ENCODE assay signal across 11 mouse cellular contexts in genomic region chr2:27415060-27415783, GRCm38 (mm10). TPM values are rescaled to one million over a fixed set of nuclear protein-coding genes. Genes with fewer than 3 reads are reported as not detected.
DNase-seq lines count a peak whose midpoint lies in the region; ATAC-seq and TF ChIP-seq lines count a peak whose summit lies in the region.
"Had no signal": no experiment of that assay in that cellular context is flagged by ENCODE, and none has a peak within 500 bp of the region (broad histone marks: within the 10 kb centered on the region; RNA-seq: fewer than 3 reads in every experiment).

No protein-coding gene starts in this region.

- H3K36me3 ChIP-seq in hindbrain, embryonic 10.5 days: 0 out of 2 replicates have a peak, but pooled peaks cover under 1% of the 10 kb centered on the region
- H3K36me3 ChIP-seq in hindbrain, postnatal 0 days (ENCODE audit: insufficient read depth, low read length): no peaks in the 10 kb centered on the region
- H3K36me3 ChIP-seq in thymus, adult 2 months (ENCODE audit: control insufficient read depth, insufficient read depth, low read length): no peaks in the 10 kb centered on the region
- H3K36me3 ChIP-seq in intestine, embryonic 15.5 days: no peaks in the 10 kb centered on the region
- H3K36me3 ChIP-seq in stomach, postnatal 0 days (ENCODE audit: control insufficient read depth, insufficient read depth, low read length): no peaks in the 10 kb centered on the region

- ATAC-seq in hindbrain, postnatal 0 days: no peak
- no peak for ATAC-seq in intestine, embryonic 15.5 days
- ATAC-seq in stomach, postnatal 0 days (ENCODE audit: low FRiP score, low TSS enrichment): no peak

- no peak for DNase-seq in hindbrain, embryonic 10.5 days (ENCODE audit: low spot score)
- DNase-seq in hindbrain, postnatal 0 days (ENCODE audit: low spot score): no peak
- no peak for DNase-seq in thymus, adult 2 months
- no peak for DNase-seq in thymus, postnatal 10 days (ENCODE audit: low spot score in 2 of 2)
- no peak for DNase-seq in stomach, postnatal 0 days (ENCODE audit: low spot score)
- DNase-seq in embryo, embryonic 9.5 days (ENCODE audit: extremely low spot score): no peak
- DNase-seq in kidney, postnatal 10 days: no peak
- DNase-seq: cerebellum, adult 11 months; kidney, adult 2 months had no signal

- H3K4me2 ChIP-seq in hindbrain, postnatal 0 days (ENCODE audit: low read depth, low read length): no peak overlapping the region
- peak overlapping the region; percentile 37 for H3K4me2 ChIP-seq in intestine, embryonic 15.5 days (replicated peaks)
- H3K4me2 ChIP-seq in stomach, postnatal 0 days (replicated peaks; ENCODE audit: low read depth): peak overlapping the region; percentile 14; the same call in 1 of the 2 replicates

- no peak for TF ChIP-seq EP300 in stomach, postnatal 0 days (optimal IDR thresholded peaks at IDR 0.05)

- no peak for TF ChIP-seq CTCF in hindbrain, postnatal 0 days (IDR thresholded peaks at IDR 0.05; ENCODE audit: low read depth)
- no peak for TF ChIP-seq CTCF in thymus, adult 2 months (IDR thresholded peaks at IDR 0.05; ENCODE audit: borderline replicate concordance, control insufficient read depth, extremely low read depth, insufficient read depth, low read length, poor library complexity)
- TF ChIP-seq CTCF in stomach, postnatal 0 days (IDR thresholded peaks at IDR 0.05; ENCODE audit: low read depth): no peak

- H3K4me3 ChIP-seq in hindbrain, embryonic 10.5 days: peak overlapping the region; percentile 32; the same call in 1 of the 2 replicates
- H3K4me3 ChIP-seq in hindbrain, postnatal 0 days (ENCODE audit: low read length): no peak overlapping the region
- H3K4me3 ChIP-seq in thymus, adult 2 months (ENCODE audit: control insufficient read depth, insufficient read depth, low read length): no peak overlapping the region
- H3K4me3 ChIP-seq in intestine, embryonic 15.5 days (replicated peaks): no peak overlapping the region
- H3K4me3 ChIP-seq in stomach, postnatal 0 days (ENCODE audit: low read depth, low read length): no peak overlapping the region

- WGBS in hindbrain, embryonic 10.5 days: 70% methylated on average over 11 of the region's 11 CpGs
- WGBS in hindbrain, postnatal 0 days: 76% methylated on average over 11 of the region's 11 CpGs
- 63% methylated on average over 11 of the region's 11 CpGs for WGBS in thymus, adult 2 months
- 50% methylated on average over 11 of the region's 11 CpGs for WGBS in intestine, embryonic 15.5 days
- WGBS in stomach, postnatal 0 days: 56% methylated on average over 11 of the region's 11 CpGs

- peak overlapping the region; percentile 89 for H3K27ac ChIP-seq in hindbrain, embryonic 10.5 days
- no peak overlapping the region for H3K27ac ChIP-seq in hindbrain, postnatal 0 days
- no peak overlapping the region for H3K27ac ChIP-seq in thymus, adult 2 months (ENCODE audit: control insufficient read depth, insufficient read depth, low read length)
- peak overlapping the region; percentile 73 for H3K27ac ChIP-seq in intestine, embryonic 15.5 days
- peak overlapping the region; percentile 65 for H3K27ac ChIP-seq in stomach, postnatal 0 days (replicated peaks)

- peaks cover 96% of the 10 kb centered on the region for H3K4me1 ChIP-seq in hindbrain, embryonic 10.5 days (replicated peaks)
- H3K4me1 ChIP-seq in hindbrain, postnatal 0 days (ENCODE audit: insufficient read depth, low read length): peaks cover 33% of the 10 kb centered on the region
- H3K4me1 ChIP-seq in thymus, adult 2 months (replicated peaks; ENCODE audit: control insufficient read depth, insufficient read depth, low read length): peaks cover 65% of the 10 kb centered on the region
- H3K4me1 ChIP-seq in intestine, embryonic 15.5 days (replicated peaks): peaks cover 88% of the 10 kb centered on the region
- peaks cover 17% of the 10 kb centered on the region for H3K4me1 ChIP-seq in stomach, postnatal 0 days (replicated peaks; ENCODE audit: control insufficient read depth, insufficient read depth)

- no peak overlapping the region for H3K9ac ChIP-seq in hindbrain, postnatal 0 days (replicated peaks; ENCODE audit: low read length)
- H3K9ac ChIP-seq in intestine, embryonic 15.5 days: no peak overlapping the region
- H3K9ac ChIP-seq in stomach, postnatal 0 days (ENCODE audit: low read length): no peak overlapping the region

- TF ChIP-seq POLR2A in thymus, adult 2 months (IDR thresholded peaks at IDR 0.05; ENCODE audit: control insufficient read depth, extremely low read depth, insufficient read depth, low read length, poor library complexity): 0 out of 2 replicates have a peak, but pooled peaks have one; percentile 24

- no peaks in the 10 kb centered on the region for H3K9me3 ChIP-seq in hindbrain, embryonic 10.5 days
- H3K9me3 ChIP-seq in hindbrain, postnatal 0 days (ENCODE audit: low read length): no peaks in the 10 kb centered on the region
- no peaks in the 10 kb centered on the region for H3K9me3 ChIP-seq in intestine, embryonic 15.5 days
- H3K9me3 ChIP-seq in stomach, postnatal 0 days (ENCODE audit: control insufficient read depth, low read length): no peaks in the 10 kb centered on the region

- H3K27me3 ChIP-seq in hindbrain, embryonic 10.5 days (ENCODE audit: insufficient read depth, poor library complexity, severe bottlenecking): no peaks in the 10 kb centered on the region
- H3K27me3 ChIP-seq in hindbrain, postnatal 0 days (ENCODE audit: insufficient read depth, low read length): no peaks in the 10 kb centered on the region
- H3K27me3 ChIP-seq in thymus, adult 2 months (ENCODE audit: control insufficient read depth, insufficient read depth, low read length): no peaks in the 10 kb centered on the region
- no peaks in the 10 kb centered on the region for H3K27me3 ChIP-seq in intestine, embryonic 15.5 days (replicated peaks)
- no peaks in the 10 kb centered on the region for H3K27me3 ChIP-seq in stomach, postnatal 0 days (ENCODE audit: control insufficient read depth, insufficient read depth, low read length)

RNA-seq across cellular contexts. Expression of gene Vav2, which starts 11.6 kb away (rescaled TPM):
- polyA plus RNA-seq in hindbrain, embryonic 10.5 days (2016; fragmentation: Nextera tagmentation; extraction: Ambion mirVana): 13.6 and 16.9 TPM in 2 replicates
- 38.4 and 44.9 TPM in 2 replicates for total RNA-seq in hindbrain, postnatal 0 days (2014; rRNA removed)
- polyA plus RNA-seq in hindbrain, postnatal 0 days (2015; fragmentation: Nextera tagmentation; extraction: Ambion mirVana): 8.2 TPM in 2 replicates
- 48.0 and 50.4 TPM in 2 replicates for polyA plus RNA-seq in thymus, adult 2 months (2012; rRNA removed)
- polyA plus RNA-seq in intestine, embryonic 15.5 days (2015; fragmentation: Nextera tagmentation; extraction: Ambion mirVana): 5.4 and 6.1 TPM in 2 replicates
- polyA plus RNA-seq in stomach, postnatal 0 days (2015; fragmentation: Nextera tagmentation; extraction: Ambion mirVana): 2.7 and 2.9 TPM in 2 replicates

RNA-seq across cellular contexts. Expression of gene Brd3os, which starts 26.9 kb away (rescaled TPM):
- 9.9 and 16.5 TPM in 2 replicates for polyA plus RNA-seq in hindbrain, embryonic 10.5 days (2016; fragmentation: Nextera tagmentation; extraction: Ambion mirVana)
- total RNA-seq in hindbrain, postnatal 0 days (2014; rRNA removed): 29.9 and 30.9 TPM in 2 replicates
- 34.1 and 39.7 TPM in 2 replicates for polyA plus RNA-seq in hindbrain, postnatal 0 days (2015; fragmentation: Nextera tagmentation; extraction: Ambion mirVana)
- polyA plus RNA-seq in thymus, adult 2 months (2012; rRNA removed): 1.9 and 2.0 TPM in 2 replicates
- 4.8 and 6.1 TPM in 2 replicates for polyA plus RNA-seq in intestine, embryonic 15.5 days (2015; fragmentation: Nextera tagmentation; extraction: Ambion mirVana)
- 2.8 and 3.4 TPM in 2 replicates for polyA plus RNA-seq in stomach, postnatal 0 days (2015; fragmentation: Nextera tagmentation; extraction: Ambion mirVana)
- total RNA-seq: monocyte, adult 5-6 weeks had no signal

Comparison
In these comparisons a context has a peak if more than half of its experiments do, and no peak if none do; other contexts are left out.
1. H3K27ac ChIP-seq: peak in hindbrain, embryonic 10.5 days (single experiment), intestine, embryonic 15.5 days (single experiment) and stomach, postnatal 0 days (single experiment); none in hindbrain, postnatal 0 days (single experiment) and thymus, adult 2 months (single experiment).